Mouse (Mus musculus) kidney, postnatal 36 days (tissue): ENCODE data around the gene Mpnd.
A peak's percentile ranks its signal among the peaks of the same experiment; 100 is the strongest.

Experiments
- DNase-seq, 2 experiments: peaks; one replicate each; pipeline ENCODE4 v3.0.0; 2021 to 2022; ENCODE audit warnings: mixed read lengths in 2 of 2

Mpnd gene

DNA sequence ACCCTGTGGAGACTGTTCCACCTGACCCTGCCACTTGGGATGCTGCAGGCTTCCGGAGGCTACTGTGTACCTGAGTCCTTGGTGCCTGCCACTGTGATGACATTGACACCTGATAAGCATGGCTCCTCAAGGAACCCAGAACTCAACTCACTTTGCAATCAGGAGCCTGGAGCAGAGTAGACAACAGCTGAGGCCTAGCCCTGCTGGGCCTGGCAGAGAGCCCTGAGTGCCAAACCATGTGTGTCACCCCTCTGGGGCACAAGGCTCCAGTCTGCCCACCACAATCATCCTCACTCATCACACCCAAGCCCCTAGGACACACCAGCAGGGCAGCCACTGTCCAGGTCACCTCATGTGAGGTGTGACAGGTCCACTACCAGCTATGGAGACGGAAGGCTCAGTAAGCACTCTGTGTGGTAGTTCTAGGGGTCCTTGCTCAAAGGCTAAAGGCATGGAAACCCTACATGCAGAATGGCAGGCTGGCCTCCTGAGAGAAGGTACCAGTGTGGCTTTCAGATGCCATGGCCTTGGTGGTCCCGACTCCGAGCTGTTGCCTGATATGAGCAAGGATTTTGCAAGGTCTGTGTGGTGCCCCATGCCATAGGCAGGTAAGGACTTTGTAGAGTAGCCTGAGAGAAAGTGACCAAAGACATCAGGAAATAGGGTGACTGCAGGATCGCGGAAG, 15.0 kb downstream of the Mpnd start:
- no peak for DNase-seq

DNA sequence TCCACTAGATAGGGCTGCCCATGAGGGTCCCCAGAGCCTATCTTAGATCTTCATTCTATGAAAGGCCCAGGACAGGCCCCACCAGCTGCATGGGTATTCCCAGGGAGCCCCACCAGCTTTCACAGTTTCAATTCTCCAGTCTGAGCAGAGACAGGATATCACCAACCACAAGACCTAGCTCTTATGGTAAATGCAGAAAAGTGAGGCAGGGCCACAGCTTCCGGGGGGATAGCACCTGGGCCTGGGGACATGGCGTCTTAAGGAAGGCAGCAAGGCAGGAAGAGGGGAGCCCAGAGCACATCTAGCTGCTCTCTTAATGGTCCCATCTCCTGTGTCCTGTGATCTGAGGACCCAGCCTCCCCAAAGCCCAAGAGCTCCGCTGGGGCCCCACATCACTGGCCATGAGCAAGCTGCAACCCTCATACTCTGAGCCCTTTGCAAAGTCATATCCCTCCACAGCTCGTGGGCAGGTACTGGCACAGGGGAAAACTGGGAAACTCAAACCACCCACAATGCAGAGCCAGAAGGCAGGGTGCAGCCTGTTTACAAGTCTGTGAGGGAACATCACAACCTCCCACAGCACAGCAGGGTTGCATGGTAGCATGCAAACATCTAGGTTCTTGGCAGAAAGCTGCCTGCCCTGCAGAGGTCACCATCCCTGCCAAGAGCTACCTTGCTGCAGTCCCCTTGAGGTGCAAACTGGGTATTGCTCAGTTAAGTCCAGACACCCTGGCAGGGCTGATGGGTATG, 15.8 kb downstream of the Mpnd start:
- no peak for DNase-seq

DNA sequence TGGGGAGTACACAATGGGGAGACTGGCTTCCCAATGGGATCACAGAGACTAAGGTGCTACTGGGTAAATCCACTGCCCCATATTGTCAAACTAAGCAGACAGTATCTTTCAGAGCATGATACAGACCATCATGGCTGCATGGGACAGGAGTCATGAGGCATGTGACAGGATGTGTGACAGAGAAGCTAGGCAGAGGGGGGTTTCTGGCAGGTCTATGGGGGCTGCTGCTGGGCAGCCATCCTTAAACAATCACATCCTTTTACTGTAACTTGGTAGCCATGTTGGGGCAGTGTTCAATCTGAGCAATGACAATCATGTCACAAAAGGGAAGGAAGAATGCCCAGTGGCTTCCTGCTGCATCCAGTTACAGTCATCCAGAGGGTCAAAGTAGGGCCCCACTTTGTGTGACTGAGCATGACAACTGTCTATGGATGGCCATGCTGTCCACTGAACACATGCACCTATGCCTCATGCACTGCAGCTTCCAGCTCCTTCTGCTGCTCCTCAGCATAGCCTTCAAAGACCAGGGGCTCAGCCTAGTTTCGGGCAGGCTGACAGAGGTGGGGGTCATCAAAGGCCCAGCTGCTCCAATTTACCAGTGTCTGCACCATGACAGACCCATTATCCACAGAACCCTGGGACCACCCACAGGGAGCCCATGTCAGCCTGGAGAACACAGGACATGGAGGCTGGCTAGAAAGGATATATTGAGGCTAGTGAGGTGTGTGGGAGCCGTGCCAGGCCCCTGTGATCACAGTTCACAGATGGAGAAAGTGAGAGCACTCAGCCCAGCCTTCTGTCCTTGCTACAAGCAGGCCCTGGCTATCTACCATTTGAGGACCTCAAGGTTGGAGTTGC, 16.8 kb downstream of the Mpnd start:
- no peak for DNase-seq

DNA sequence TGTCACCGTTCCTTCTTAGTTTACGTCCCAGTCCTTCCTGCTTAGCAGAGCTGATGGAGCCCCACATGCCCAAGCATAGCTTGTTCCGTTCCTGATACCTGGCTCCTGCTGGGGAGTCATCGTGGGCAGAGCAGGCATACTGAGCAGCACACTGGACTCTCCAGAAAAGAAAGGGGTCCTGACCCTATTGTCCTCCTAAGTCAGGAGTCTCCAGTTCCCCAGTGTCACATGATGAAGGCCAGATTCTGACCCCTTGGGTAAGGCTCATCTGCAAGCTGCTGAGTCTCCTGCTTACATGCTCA, 17.4 kb downstream of the Mpnd start:
- DNase-seq, result no peak

DNA sequence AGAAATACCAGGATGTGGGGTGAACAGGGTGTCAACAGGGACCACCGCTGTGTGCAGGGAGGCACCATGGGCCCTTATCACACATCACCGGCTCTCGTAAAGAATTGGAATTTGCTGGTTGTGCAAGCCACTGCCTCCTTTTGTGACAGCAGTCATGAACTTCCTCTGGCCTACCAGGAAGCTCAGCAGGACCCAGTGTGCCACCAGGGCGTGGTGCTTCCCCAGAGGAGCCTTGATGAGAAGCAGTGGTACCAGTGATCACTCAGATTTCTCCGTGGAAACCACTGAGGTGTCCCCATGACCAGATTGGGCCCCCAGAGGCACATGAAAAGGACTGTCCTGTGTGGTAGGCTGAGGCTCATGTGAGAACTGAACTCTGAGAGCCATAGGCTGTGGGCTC, 17.9 kb downstream of the Mpnd start:
- no peak for DNase-seq

DNA sequence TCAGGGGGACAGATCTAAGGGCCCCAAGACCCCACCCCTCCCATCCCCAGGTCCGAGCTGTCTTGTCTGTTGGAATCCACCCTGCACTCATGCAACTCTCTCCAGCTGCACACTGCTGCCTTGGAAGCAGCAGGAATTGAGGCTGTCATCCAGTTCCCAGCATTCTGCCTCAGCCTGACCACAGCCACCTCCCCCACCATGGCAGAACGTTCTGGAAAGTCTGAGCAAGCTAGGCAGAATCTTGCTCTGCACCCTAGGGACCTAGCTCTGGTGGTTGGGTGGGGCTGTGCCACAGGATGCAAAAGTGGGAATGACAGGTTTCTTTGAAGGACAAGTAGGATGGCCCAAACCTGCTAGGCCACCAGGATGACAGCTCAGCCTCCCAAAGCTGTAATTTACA, 19.0 kb downstream of the Mpnd start:
- no peak for DNase-seq

DNA sequence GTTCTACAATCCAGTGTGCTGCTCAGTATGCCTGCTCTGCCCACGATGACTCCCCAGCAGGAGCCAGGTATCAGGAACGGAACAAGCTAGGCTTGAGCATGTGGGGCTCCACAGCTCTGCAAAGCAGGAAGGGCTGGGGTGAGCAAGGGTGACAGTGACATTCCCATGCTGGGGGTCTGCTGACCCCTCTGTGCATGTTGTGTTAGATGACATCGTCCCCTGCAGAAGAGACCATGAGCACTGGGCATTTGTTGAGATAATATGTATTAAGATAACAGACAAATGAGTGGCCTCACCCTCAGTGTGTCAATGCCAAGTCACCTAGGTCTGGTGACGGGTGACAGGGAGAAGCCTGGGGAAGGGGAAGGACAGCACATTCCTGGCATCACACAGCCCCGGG, 19.4 kb downstream of the Mpnd start:
- DNase-seq, result no peak

DNA sequence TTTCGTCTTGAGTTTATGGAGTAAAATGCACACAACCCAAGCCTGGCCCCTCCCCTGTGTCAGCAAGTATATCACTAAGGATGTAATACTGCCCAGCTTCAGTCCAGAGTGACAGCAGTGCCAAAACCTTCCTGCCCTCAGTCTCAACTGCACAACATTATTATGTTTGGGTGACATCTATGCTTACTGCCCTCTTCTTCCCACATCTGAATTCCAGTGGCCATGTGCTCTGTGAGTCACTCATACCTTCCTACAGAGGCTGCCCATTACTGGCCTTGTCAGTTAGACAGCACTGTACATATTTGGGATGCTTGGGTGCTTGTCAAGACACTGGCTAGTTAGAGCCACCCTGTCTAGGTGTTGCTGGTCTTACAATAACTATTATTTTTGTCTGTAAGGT, 20.8 kb downstream of the Mpnd start:
- DNase-seq, result peak in 1 of 2 experiments; percentile 1

DNA sequence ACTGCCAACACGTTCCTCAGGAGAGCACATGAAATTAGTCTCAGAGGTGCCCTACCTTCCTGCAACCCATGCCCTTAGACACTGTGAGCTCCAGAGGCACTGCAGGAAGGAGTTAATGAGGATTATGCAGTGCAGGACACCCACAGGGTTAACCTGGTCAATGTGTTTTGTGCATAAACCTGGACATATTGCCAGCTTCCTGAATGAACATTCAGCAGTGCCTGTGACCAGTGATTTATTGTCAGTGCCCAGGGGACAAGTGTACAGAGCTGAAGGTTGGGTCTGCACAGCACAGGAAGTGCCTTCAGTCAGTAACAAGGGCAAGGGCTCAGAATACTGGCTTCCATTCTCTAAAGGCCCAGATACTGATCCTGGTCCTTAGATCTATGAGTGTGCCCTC, 21.4 kb downstream of the Mpnd start:
- peak; percentile 12 to 49 for DNase-seq

DNA sequence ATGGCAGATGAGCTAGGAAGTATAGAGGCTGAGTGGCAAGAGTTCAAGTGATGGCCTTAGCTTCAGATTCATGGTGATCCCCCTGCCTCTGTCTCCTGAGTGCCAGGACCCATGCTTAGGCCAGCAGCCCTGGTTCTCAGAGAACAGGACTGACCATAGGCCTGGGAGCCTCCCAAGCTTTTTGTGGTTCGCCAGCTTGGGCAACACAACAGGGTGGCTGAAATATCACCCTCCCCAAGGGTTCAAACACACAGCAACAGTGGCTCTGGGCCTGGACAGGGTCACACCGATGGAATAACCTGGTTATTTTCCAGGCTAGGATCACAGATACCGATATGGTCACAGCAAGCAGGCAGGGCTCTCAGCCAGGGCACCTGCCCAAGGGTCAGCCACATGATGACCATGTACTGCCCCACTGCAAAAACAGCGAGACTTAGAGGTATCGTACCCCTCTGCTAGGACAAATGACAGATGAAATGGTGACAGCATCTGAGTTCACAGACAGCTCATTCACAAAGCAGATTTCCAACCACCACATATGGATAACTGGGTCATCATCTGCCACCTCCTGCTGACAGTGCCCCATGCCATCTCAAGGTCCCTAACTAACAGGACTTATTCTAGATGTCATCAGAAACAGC, 22.4 kb downstream of the Mpnd start:
- DNase-seq, result peak; percentile 42 to 49

DNA sequence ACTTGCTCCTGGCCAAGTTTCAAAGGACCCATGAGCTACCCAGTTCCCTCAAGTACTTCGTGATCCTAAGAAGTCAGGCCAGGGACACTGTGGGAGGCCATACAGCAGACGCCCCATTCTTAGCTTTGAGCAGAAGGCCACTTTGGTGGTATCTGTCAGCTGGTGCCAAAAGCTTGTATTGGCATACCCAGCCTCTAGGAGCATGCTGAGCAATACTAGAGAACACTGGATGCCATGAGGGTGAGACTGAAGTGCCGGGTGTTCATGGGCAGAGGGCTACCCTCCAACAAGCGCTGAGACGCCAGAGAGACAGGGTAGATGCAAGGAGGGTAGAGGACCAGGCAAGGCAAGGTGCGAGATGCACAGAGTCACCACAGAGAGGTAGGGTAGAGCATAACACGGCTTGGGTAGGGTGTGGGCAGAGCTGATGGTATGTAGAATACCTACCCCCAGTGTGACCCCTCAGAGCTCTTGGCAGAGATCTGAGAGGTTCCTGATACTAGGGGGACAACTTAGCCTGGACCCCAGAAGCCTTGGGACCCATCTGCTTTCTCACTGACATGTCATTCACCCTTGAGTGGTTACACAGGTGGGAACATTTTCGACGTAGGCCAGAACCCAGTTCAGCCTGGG, 24.8 kb downstream of the Mpnd start:
- DNase-seq, result peak in 1 of 2 experiments; percentile 3

DNA sequence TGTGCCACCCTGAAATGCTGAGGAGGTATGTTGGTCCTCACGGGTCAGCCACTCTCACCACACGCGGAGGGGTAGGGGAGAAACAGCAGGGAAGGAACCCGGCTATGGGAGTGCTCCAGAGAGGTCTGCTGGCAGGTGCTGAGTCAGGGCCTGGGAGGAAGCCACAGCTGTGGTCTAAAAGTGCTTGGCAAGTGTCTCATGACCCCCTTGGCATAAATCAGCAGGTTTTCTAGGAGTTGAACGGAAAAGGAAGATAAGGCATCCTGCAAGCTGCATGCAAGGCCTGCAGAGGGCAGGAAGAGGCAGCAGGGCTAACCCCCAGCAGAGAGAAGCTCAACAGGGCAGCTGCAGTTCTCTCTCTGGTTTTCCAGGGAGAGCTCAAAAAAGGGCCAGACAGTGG, 25.4 kb downstream of the Mpnd start:
- peak; percentile 77 to 79 for DNase-seq

DNA sequence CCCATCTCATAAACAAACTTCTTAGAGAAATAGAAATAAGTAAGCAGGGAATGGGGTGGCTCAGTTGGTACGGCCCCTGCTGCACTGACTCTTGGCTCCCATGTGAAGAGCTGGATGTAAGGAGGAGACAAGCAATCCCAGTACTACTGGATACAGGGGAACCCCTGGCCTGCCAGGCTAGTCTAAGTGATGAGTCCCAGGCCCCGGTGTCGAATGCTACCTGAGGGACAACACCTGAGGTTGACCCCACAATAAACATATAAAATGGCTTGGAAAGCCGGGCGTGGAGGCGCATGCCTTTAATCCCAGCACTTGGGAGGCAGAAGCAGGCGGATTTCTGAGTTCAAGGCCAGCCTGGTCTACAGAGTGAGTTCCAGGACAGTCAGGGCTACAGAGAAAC, 25.9 kb downstream of the Mpnd start:
- DNase-seq, result peak in 1 of 2 experiments; percentile 2

DNA sequence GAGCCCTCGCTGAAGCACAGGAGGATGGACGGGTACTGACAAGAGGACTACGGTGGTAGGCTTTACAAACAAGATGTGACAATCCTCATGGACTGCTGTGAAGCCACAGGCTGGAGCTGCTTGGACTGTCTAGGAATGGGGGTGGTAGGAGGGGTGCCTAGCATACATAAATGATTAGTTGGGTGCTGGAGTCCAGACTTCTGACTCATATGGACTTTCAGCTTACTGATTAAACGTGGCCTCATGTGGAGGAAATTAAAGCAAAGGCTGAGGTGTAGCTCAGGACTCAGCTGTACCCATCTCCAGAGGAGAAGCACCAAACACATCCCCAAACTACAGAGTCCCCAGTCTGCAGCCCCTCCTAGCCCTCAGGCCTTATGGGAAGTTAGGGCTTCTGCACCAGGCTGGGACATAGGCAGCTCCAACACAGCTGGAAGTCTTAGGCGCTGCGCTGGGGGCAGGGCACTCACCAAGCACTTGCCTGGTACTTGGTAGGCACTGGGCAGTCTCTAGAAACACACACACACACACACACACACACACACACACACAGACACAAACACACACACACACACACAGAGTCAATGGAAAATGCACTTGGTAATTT, 26.7 kb downstream of the Mpnd start:
- DNase-seq, result peak; percentile 54 to 70

DNA sequence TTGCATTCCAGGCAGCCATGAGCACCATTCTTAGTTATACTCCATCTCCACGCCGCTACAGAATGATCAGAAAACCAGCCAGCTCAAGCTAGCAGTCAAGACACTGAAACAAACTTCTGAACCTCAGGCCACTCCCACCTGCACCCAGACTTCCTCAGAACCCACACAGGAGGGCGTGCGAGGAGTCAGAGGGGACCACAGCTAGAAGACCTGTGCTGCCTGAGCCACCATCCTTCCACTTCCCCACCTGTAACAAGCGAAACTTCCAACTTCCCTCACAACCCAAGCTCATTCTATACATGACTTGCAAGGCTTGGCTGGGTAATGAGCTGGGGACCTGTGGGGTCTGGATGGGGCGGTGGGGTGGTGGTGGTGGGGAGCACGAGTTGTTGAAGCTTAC, 27.3 kb downstream of the Mpnd start:
- DNase-seq, result peak in 1 of 2 experiments; percentile 10

DNA sequence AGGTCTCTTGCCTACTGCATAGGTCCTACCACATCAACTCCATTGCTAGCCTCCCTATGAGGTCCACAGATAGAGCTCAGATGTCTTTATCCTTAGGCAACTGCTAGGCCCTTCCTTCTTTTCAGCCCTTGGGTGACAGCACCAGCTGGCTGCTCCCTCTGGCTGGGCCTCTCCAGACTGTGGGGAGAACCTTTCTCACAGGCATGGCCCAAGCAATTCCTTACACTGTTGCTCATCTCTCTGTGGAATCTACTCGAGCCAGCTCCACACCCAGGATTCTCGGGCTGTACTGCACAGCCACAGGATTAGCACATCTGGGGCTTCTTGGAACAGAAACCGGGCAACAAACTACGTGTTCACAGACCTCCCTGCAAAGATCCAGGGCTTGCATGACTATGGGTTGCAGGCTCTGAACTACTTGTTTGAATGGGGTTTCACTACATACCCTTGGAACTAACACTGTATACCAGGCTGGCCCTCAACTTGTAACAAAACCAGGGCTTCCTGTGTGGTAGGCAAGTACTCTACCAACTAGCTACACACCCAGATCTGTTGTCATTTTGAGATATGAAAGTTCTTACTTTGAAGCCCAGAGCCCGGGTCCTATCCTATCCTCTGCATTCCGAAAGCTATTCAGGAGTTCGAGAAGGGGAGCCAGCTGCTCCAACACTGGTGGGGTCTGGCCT, 28.7 kb downstream of the Mpnd start:
- DNase-seq, result no peak

DNA sequence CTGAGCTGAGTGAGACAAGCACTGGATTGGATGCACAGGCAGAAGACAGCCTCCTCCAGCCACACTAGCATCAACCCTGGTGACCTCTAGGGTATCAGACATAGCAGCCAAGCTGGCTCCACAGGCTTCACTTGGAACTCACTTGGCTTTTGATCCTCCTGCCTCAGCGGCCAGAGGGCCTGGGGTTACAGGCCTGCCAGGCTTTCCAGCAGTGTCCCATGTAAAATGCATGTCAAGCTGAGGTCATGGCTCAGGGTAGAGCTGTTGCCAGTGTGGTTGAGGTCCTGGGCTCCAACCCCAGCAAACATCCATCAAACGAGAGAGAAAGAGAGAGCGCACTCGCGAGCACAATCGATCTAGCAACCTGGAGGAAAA, 29.2 kb downstream of the Mpnd start:
- no peak for DNase-seq

DNA sequence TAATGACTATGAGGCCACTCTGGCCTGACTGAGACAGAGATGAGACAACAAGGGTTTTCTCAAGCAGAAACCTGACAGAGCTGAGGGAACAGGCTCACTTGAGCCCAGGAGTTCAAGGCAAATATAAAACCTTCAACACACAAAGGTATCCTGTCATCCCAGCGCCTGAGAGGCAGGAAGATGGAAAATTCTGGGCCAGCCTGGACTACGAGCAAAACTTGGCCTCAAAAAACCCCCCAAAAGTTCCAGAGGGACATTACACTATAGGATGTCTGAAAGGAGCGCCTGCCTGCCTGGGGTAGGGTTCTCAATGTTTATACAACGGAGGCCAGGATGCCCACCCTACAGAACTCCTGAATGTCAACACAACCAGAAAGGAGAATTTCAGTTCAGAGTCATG, 29.7 kb downstream of the Mpnd start:
- DNase-seq, result no peak

DNA sequence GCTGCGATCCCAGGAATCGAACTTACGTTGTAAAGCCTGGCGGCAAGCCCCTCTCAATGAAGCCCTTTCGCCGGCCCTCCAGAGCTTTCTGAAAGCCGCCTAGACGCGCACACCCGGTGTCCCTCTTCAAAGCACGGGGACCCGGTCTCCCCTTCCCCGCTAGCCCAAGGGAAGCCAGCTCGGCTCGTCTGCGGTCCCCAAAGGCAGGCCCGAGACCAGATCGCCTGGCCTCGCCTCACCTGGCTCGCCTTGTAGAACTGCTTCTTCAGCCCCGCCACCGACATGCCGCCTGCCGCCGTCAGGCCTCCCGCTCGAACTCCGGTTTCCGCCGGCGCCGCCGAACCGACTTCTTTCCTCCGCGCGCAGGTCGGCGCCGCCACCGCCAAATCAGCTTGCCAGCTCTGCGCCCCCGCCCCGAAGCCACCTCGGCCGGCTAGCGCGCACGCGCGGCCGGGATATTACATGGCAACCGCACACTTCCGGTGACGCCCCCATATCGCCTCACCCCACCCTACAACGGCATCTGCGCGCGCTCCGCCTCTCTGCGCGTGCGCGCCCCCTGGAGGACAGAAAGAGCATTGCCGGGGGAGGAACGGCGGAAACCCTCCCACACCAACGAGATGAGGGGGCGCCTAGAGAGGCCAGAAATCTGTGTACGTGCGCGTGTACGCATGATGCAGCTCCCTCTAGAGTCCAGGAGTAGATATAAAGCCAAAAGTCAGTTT, 30.8 kb downstream of the Mpnd start, which contains the start of gene Sh3gl1:
Gene Sh3gl1 (minus strand): TSS at position 460 of the 725 bp plus-strand sequence.
- DNase-seq, result peak; percentile 98 to 99

DNA sequence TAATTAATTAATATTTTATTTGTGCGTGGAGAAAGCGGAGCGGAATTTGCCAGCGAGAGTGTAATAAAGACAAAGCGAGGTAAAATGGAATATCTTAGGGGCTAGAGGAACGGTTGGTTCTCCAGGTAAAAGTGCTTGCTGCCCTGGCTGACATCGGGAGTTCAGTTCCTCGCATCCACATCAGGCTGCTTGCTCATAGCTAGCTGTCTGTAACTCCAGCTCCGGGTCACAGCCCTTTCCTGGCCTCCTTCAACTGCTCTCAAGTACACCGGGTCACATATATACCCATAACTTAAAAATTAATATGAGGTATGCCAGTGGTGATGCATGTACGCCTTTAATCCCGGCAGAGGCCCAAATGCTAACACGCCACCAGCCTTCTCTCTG, 31.4 kb downstream of the Mpnd start:
- no peak for DNase-seq
